Mouse (Mus musculus) hindbrain, embryonic 16.5 days (tissue): ENCODE measurements around the gene Nt5c2. TPM values are rescaled to one million over a fixed set of nuclear protein-coding genes. Genes with fewer than 3 reads are reported as not detected.
"Not testable (repeated sequence)": the region's sequence is repeated elsewhere in the genome, so short reads cannot be mapped to it uniquely, and the experiment has no call there.

Source experiments
- ATAC-seq: fragments of 200-750 bp; cut with Nextera tagmentation; 2 replicates; pipeline ENCODE4 v1.8.0; 2017; ENCODE audit warnings: moderate TSS enrichment, moderate library complexity
- H3K27ac ChIP-seq: fragments of 300-500 bp; sonication (generic); 2 replicates; pipeline ENCODE4 v1.5.1; 2014; ENCODE audit warnings: low read depth, mild to moderate bottlenecking, control low read depth, low read length, moderate library complexity
- H3K27me3 ChIP-seq: fragments of 300-500 bp; sonication (generic); replicated peaks from 2 replicates; pipeline ENCODE4 v1.6.1; 2014; ENCODE audit warnings: low read length; ENCODE audit not compliant: control insufficient read depth, insufficient read depth
- H3K36me3 ChIP-seq: fragments of 300-500 bp; sonication (generic); 2 replicates; pipeline ENCODE4 v1.6.1; 2014; ENCODE audit warnings: mild to moderate bottlenecking, low read length, moderate library complexity, mixed read lengths; ENCODE audit not compliant: control insufficient read depth, insufficient read depth
- H3K4me1 ChIP-seq: fragments of 300-500 bp; sonication (generic); 2 replicates; pipeline ENCODE4 v1.6.1; 2014; ENCODE audit warnings: low read depth, low read length; ENCODE audit not compliant: control insufficient read depth, insufficient read depth
- H3K4me2 ChIP-seq: fragments of 300-500 bp; sonication (generic); 2 replicates; pipeline ENCODE4 v1.6.1; 2014; ENCODE audit warnings: mild to moderate bottlenecking, low read length, control low read depth, moderate library complexity
- H3K4me3 ChIP-seq: fragments of 300-500 bp; sonication (generic); 2 replicates; pipeline ENCODE4 v1.5.1; 2014; ENCODE audit warnings: mild to moderate bottlenecking, low read length, control low read depth, moderate library complexity
- H3K9ac ChIP-seq: fragments of 300-500 bp; sonication (generic); 2 replicates; pipeline ENCODE4 v1.6.1; 2014; ENCODE audit warnings: low read depth, mild to moderate bottlenecking, control low read depth, low read length, moderate library complexity
- H3K9me3 ChIP-seq: fragments of 300-500 bp; sonication (generic); 2 replicates; pipeline ENCODE4 v1.6.1; 2014; ENCODE audit warnings: mild to moderate bottlenecking, low read length, moderate library complexity; ENCODE audit not compliant: control insufficient read depth
- WGBS: fragments of 180-500 bp; shearing (Covaris S2); extraction: QIAGEN DNeasy Blood & Tissue Kit; methylation state at CpG from one replicate; pipeline ENCODE4 v1.1.7; 2014; 5-methylcytosine and 5-hydroxymethylcytosine counted together
- polyA plus RNA-seq: library from polyadenylated mRNA; unstranded; fragments of >200 nt; fragmentation: Nextera tagmentation; extraction: Ambion mirVana; gene quantifications from 2 replicates; pipeline ENCODE4 v1.2.1, GENCODE M21; 2015

Nt5c2 gene
- polyA plus RNA-seq, 1 experiment from 2014 or later: 77.6 TPM

DNA sequence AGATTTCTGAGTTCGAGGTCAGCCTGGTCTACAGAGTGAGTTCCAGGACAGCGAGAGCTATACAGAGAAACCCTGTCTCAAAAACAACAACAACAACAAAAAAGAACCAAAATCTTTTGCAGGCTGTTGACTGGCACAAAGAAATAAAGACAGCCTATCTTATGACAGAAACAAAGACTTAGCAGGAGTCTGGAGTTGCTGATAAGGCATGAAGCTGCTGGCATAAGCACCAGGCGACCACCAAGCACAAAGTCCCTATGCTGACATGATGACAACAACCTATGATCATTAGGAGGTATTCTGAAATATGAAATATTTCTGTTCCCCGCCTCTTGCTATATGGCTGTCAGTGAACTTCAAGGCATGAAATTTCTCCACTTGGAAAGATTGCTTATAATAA is 16.0 kb downstream of the Nt5c2 start:
- Histone ChIP-seq H3K27me3 (no peaks in the 10 kb centered on the region), H3K4me3 (no peak overlapping the region), H3K9me3 (no peaks in the 10 kb centered on the region), H3K9ac (no peak overlapping the region), H3K4me1 (no peaks in the 10 kb centered on the region), H3K36me3 (no peaks in the 10 kb centered on the region), H3K4me2 (no peak overlapping the region), H3K27ac (no peak overlapping the region)
- 87% methylated on average over 4 of the region's 4 CpGs for WGBS
- no peak for ATAC-seq

GRCm38 (mm10) chr19:46998168-46998870 is 16.6 kb downstream of the Nt5c2 start:
- Histone ChIP-seq H3K36me3 (no peaks in the 10 kb centered on the region), H3K4me1 (no peaks in the 10 kb centered on the region), H3K27me3 (no peaks in the 10 kb centered on the region), H3K9ac (no peak overlapping the region), H3K4me3 (no peak overlapping the region), H3K4me2 (no peak overlapping the region), H3K27ac (no peak overlapping the region), H3K9me3 (no peaks in the 10 kb centered on the region)
- WGBS: 79% methylated on average over 8 of the region's 8 CpGs
- no peak for ATAC-seq

DNA sequence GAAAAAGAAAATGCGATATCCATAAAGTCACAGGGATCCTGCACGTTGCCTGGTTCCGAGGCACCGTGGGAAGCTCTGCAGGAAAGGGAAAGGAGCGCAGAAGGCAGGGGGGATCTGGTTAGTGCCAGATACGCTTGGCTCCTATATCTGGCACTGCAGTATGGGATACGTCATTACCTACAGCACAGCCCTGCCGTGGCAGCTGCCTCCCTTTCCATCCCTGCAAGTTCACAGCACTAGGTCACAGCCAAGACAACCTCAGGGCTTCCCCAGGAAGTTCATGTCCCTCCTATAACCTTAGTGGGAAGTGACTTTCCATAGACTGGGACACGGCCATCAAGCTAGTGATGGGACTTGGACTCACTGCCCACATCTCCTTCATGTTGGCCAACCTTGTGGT is 18.9 kb downstream of the Nt5c2 start:
- ATAC-seq: no peak
- no peak overlapping the region for H3K4me2 ChIP-seq
- no peak overlapping the region for H3K9ac ChIP-seq
- no peaks in the 10 kb centered on the region for H3K9me3 ChIP-seq
- H3K36me3 ChIP-seq: no peaks in the 10 kb centered on the region
- WGBS: 87% methylated on average over 9 of the region's 9 CpGs
- H3K27me3 ChIP-seq: no peaks in the 10 kb centered on the region
- H3K27ac ChIP-seq: no peak overlapping the region
- no peaks in the 10 kb centered on the region for H3K4me1 ChIP-seq
- no peak overlapping the region for H3K4me3 ChIP-seq

DNA sequence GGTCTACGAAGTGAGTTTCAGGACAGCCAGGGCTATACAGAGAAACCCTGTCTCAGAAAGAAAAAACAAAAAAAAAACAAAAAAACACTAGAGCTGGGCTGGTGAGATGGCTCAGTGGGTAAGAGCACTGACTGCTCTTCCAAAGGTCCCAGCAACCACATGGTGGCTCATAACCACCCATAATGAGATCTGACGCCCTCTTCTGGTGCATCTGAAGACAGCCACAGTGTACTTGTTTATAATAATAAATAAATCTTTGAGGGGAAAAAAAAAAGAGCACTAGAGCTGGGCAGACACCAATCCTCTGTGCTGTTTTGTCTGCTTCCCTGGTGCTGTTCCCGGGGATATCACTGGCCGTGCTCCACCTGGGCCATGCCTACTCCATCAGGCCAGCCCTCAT is 22.6 kb downstream of the Nt5c2 start:
- H3K27ac ChIP-seq, H3K9me3 ChIP-seq, H3K36me3 ChIP-seq, H3K9ac ChIP-seq, ATAC-seq, H3K4me3 ChIP-seq, H3K4me1 ChIP-seq, H3K27me3 ChIP-seq, H3K4me2 ChIP-seq: not testable (repeated sequence)
- 73% methylated on average over 4 of the region's 4 CpGs for WGBS

GRCm38 (mm10) chr19:46991145-46991544 is 23.8 kb downstream of the Nt5c2 start:
- ATAC-seq: peak; percentile 24; the same call in 1 of the 2 replicates
- Histone ChIP-seq H3K4me2 (no peak overlapping the region), H3K27me3 (no peaks in the 10 kb centered on the region), H3K9ac (no peak overlapping the region), H3K9me3 (no peaks in the 10 kb centered on the region), H3K27ac (no peak overlapping the region), H3K4me1 (peaks cover 2% of the 10 kb centered on the region; the same call in 1 of the 2 replicates), H3K36me3 (no peaks in the 10 kb centered on the region), H3K4me3 (no peak overlapping the region)
- WGBS: 14% methylated on average over 5 of the region's 5 CpGs

- 80% methylated on average over 8 of the region's 8 CpGs for WGBS
- not testable (repeated sequence) for ATAC-seq, H3K9me3 ChIP-seq, H3K4me2 ChIP-seq, H3K4me3 ChIP-seq, H3K36me3 ChIP-seq, H3K27me3 ChIP-seq, H3K27ac ChIP-seq, H3K4me1 ChIP-seq, H3K9ac ChIP-seq
These were observed 24.3 kb downstream of the Nt5c2 start for GRCm38 (mm10) chr19:46990625-46991024.

DNA sequence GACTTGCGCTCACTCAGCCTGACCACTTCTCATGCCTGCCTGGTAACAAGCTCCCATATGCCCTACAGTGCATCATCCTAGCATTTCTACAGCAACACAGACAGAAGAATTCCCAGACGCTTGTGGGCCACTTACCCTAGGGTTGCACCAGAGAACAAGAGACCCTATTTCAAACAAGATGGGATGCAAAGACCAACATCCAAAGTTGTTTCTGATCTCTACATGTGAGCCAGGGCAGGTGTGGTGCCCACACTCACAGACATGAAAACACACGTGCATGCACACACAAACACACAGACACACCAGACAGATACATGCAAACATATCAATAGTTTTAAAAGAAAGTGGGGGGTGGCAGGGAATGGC is 24.8 kb downstream of the Nt5c2 start:
- no peak for ATAC-seq
- Histone ChIP-seq H3K4me1 (peaks cover 2% of the 10 kb centered on the region; the same call in 1 of the 2 replicates), H3K4me2 (no peak overlapping the region), H3K9ac (no peak overlapping the region), H3K27ac (no peak overlapping the region), H3K36me3 (no peaks in the 10 kb centered on the region), H3K27me3 (no peaks in the 10 kb centered on the region), H3K9me3 (no peaks in the 10 kb centered on the region), H3K4me3 (no peak overlapping the region)
- WGBS: 88% methylated on average over 3 of the region's 3 CpGs

DNA sequence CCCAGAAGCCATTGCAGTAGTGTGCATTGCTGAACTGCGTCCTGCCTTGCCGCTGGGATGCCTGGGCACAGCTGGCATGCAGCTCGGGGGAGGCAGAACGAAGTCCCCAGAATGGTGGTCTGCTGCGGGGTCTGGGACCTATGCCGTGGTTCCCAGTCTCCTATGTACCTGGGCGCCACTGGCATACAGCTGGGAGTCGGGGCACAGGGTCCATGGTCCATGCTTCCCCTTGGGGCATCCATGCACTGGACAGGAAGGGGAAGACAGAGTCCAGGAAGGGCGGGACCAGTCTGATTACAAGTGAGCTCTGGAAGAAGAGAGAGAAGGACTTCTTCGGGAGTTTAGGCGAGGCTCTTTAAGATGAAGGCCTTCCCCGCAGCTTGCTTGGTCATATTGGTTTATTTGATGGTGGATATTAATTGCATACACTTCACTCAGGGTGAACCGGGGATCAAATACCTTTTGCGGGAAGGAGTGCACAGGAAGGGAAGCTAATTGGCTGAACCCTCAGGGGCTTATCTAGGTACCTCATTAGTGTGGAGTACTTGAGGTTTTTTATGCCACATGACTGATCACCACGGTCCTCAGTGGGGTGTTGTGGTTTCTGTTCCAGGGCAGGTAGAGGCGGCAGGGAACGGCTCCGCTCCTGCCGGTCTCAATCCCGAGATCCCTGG is 25.3 kb downstream of the Nt5c2 start:
- H3K9me3 ChIP-seq: no peaks in the 10 kb centered on the region
- H3K9ac ChIP-seq: no peak overlapping the region
- no peak overlapping the region for H3K4me2 ChIP-seq
- no peak for ATAC-seq
- H3K4me1 ChIP-seq: peaks cover 2% of the 10 kb centered on the region; the same call in 1 of the 2 replicates
- H3K4me3 ChIP-seq: no peak overlapping the region
- no peaks in the 10 kb centered on the region for H3K36me3 ChIP-seq
- H3K27ac ChIP-seq: no peak overlapping the region
- no peaks in the 10 kb centered on the region for H3K27me3 ChIP-seq
- WGBS: 70% methylated on average over 20 of the region's 20 CpGs

DNA sequence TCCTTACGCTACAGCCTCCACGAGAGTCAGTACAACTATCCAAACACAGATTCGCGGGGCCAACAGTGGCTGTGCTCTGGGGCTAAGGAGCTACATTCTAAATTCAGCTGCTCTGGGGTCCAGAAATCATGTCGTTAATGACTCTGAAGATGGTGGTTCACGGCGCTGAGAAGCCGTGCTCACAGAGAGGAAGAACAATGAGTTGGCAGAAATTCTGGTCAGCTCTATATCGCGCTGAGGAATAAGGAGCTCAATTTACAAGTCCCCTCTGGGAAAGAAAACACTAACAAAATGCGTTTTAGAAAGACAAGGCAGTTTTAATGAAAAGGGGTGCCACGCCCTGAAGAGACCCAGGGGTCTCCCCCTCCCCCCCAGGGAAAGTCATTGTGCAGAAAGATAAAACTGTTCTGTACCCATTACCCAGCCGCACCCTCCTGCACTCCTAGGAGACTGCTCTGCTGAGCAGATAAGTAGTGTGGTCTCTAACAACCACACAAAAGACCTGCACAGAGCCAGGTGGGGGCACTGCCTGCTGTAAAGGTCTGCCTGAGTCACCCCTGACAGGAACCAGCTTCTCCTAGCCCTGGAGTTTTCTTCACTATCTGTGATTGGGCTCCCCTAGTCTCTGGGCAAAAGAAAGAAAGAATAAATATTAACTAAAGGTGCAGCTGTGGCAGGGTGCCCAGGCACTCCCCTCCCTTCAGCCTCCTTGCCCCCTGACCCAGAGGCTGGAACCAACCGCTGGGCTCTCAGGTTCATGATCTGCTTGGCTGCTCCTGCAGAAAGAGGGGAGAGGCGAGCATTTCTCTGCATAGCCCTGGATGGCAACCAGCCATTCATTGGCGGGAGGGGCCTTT is 26.5 kb downstream of the Nt5c2 start:
- no peak overlapping the region for H3K4me3 ChIP-seq
- no peaks in the 10 kb centered on the region for H3K27me3 ChIP-seq
- H3K9me3 ChIP-seq: no peaks in the 10 kb centered on the region
- no peak overlapping the region for H3K27ac ChIP-seq
- H3K9ac ChIP-seq: no peak overlapping the region
- H3K4me1 ChIP-seq: peaks cover 2% of the 10 kb centered on the region; the same call in 1 of the 2 replicates
- H3K36me3 ChIP-seq: no peaks in the 10 kb centered on the region
- ATAC-seq: peak; percentile 22; the same call in 1 of the 2 replicates
- WGBS: 44% methylated on average over 16 of the region's 16 CpGs
- H3K4me2 ChIP-seq: no peak overlapping the region
